Mouse (Mus musculus): ENCODE measurements at regions not wholly inside any gene's neighbourhood (a gene's known extent, or its start where the extent isn't known, plus 50 kb on each side); places are given as distances from the start of the nearest gene placed in this dataset.

DNA sequence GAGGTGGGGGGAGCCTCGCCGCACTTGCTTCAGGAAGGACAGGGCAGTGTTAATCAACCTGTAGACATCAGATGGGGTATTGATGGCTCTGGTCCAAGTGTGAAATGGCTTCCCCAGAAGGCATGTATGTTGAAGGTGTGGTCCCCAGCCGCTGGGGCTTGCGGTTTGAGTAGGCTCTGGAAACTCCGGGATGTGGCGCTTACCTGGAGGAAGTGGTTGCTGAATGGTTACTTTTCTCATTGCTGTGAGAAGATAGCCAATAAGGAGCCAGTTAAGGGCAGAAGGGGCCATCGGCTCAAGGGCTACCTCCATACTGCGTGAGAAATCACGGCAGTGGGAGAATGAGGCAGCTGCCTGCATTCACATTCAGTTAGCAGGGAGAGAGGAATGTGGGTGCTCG, 181.6 kb upstream of the Agap1 start:
- no peak for TF ChIP-seq CTCF (IDR thresholded peaks at IDR 0.05; ENCODE audit: low read depth, low read length)
- no peak for TF ChIP-seq POLR2A (IDR thresholded peaks at IDR 0.05; ENCODE audit: extremely low read depth, insufficient read depth, low read length)
